Mouse (Mus musculus) CH12.LX (cell line): ENCODE results near the gene Osbpl5. TPM values are rescaled to one million over a fixed set of nuclear protein-coding genes. Genes with fewer than 3 reads are reported as not detected.

ENCODE experiments used
- DNase-seq: peaks from one replicate; pipeline ENCODE4 v3.0.0-alpha.2; 2013; ENCODE audit errors: extremely low read depth
- H3K27ac ChIP-seq: 2 replicates; pipeline ENCODE4 v1.5.1; 2012; ENCODE audit warnings: low read depth, mild to moderate bottlenecking, control low read depth, moderate library complexity; ENCODE audit not compliant: insufficient read depth
- H3K27me3 ChIP-seq: replicated peaks from 2 replicates; pipeline ENCODE3; 2012; ENCODE audit warnings: inconsistent platforms
- H3K36me3 ChIP-seq, 2 experiments: replicated peaks in 1 of 2; 2 replicates each; pipeline versions ENCODE3 to v1.6.1; 2012; ENCODE audit warnings: inconsistent platforms in 1 of 2, low read length in 1 of 2, mild to moderate bottlenecking in 1 of 2, mixed read lengths in 1 of 2, moderate library complexity in 1 of 2; ENCODE audit not compliant: control insufficient read depth in 1 of 2, insufficient read depth in 1 of 2
- H3K4me1 ChIP-seq, 2 experiments: 2 replicates each; pipeline ENCODE4 v1.6.1; 2012; ENCODE audit warnings: inconsistent platforms in 1 of 2, moderate library complexity in 1 of 2; ENCODE audit not compliant: insufficient read depth in 2 of 2, control insufficient read depth in 1 of 2
- H3K4me2 ChIP-seq: 2 replicates; pipeline ENCODE4 v1.6.1; 2012; ENCODE audit warnings: low read depth, mild to moderate bottlenecking, control low read depth; ENCODE audit not compliant: poor library complexity, insufficient read depth, severe bottlenecking
- H3K4me3 ChIP-seq, 3 experiments: fragments of 150-350 bp in 1 of 3; sonication (generic) in 1 of 3; replicated peaks in 1 of 3; 2 replicates each; pipeline versions ENCODE3 to v1.5.1; 2011 to 2012; ENCODE audit warnings: low read depth in 2 of 3, low read length in 2 of 3, mild to moderate bottlenecking in 2 of 3, moderate library complexity in 2 of 3, control low read depth in 1 of 3, improper control_type of control experiment in 1 of 3, inconsistent platforms in 1 of 3, mixed read lengths in 1 of 3; ENCODE audit not compliant: poor library complexity in 1 of 3
- H3K79me2 ChIP-seq: replicated peaks from 2 replicates; pipeline ENCODE4 v1.6.1; 2012; ENCODE audit warnings: mild to moderate bottlenecking, moderate library complexity; ENCODE audit not compliant: control insufficient read depth, poor library complexity, insufficient read depth, severe bottlenecking; ENCODE audit errors: extremely low read depth
- H3K9ac ChIP-seq: 2 replicates; pipeline ENCODE4 v1.6.1; 2012; ENCODE audit warnings: low read depth, mild to moderate bottlenecking, control low read depth, moderate library complexity; ENCODE audit not compliant: insufficient read depth
- H3K9me3 ChIP-seq: replicated peaks from 2 replicates; pipeline ENCODE3; 2012; ENCODE audit warnings: low read length, inconsistent platforms, mixed read lengths
- BHLHE40 ChIP-seq: IDR thresholded peaks from 2 replicates; pipeline ENCODE4 v1.6.1; 2011; ENCODE audit warnings: mild to moderate bottlenecking, low read depth, low read length, improper control_type of control experiment
- CHD2 ChIP-seq: IDR thresholded peaks from 2 replicates; pipeline ENCODE4 v1.6.1; 2011; ENCODE audit warnings: low read length, improper control_type of control experiment
- CTCF ChIP-seq, 2 experiments: IDR thresholded peaks in 1 of 2; conservative IDR thresholded peaks in 1 of 2; 2 replicates each; pipeline ENCODE4 v1.5.1; 2011 to 2012; ENCODE audit warnings: low read depth in 2 of 2, low read length in 2 of 2, improper control_type of control experiment in 1 of 2, inconsistent platforms in 1 of 2, mild to moderate bottlenecking in 1 of 2, moderate library complexity in 1 of 2
- E2F4 ChIP-seq: IDR thresholded peaks from 2 replicates; pipeline ENCODE4 v1.6.1; 2011; ENCODE audit warnings: low read depth, low read length, improper control_type of control experiment; ENCODE audit not compliant: insufficient replicate concordance
- ELF1 ChIP-seq: IDR thresholded peaks from 2 replicates; pipeline ENCODE4 v1.6.1; 2014; ENCODE audit warnings: low read depth, mild to moderate bottlenecking, inconsistent platforms, low read length, improper control_type of control experiment
- IRF4 ChIP-seq: IDR thresholded peaks from 2 replicates; pipeline ENCODE4 v1.6.1; 2014; ENCODE audit warnings: low read depth, mild to moderate bottlenecking, inconsistent platforms, low read length, improper control_type of control experiment
- JUN ChIP-seq: IDR thresholded peaks from 2 replicates; pipeline ENCODE4 v1.6.1; 2011; ENCODE audit warnings: low read depth, mild to moderate bottlenecking, low read length, improper control_type of control experiment, moderate library complexity; ENCODE audit not compliant: insufficient read depth
- JUND ChIP-seq: conservative IDR thresholded peaks from 2 replicates; pipeline ENCODE4 v1.6.1; 2011; ENCODE audit warnings: low read depth, low read length, improper control_type of control experiment
- KAT2A ChIP-seq: IDR thresholded peaks from 2 replicates; pipeline ENCODE4 v1.6.1; 2012; ENCODE audit warnings: low read length, improper control_type of control experiment, inconsistent platforms; ENCODE audit not compliant: insufficient replicate concordance
- MAFK ChIP-seq: IDR thresholded peaks from 2 replicates; pipeline ENCODE4 v1.6.1; 2011; ENCODE audit warnings: low read length, improper control_type of control experiment; ENCODE audit not compliant: insufficient replicate concordance
- MAZ ChIP-seq: IDR thresholded peaks from 2 replicates; pipeline ENCODE4 v1.6.1; 2012; ENCODE audit warnings: low read depth, mild to moderate bottlenecking, inconsistent platforms, low read length, improper control_type of control experiment, moderate library complexity
- MEF2A ChIP-seq: IDR thresholded peaks from 2 replicates; pipeline ENCODE4 v1.6.1; 2014; ENCODE audit warnings: low read depth, mild to moderate bottlenecking, inconsistent platforms, low read length, improper control_type of control experiment, borderline replicate concordance
- MXI1 ChIP-seq: IDR thresholded peaks from 2 replicates; pipeline ENCODE4 v1.6.1; 2011; ENCODE audit warnings: mild to moderate bottlenecking, low read depth, low read length, improper control_type of control experiment
- MYC ChIP-seq: IDR thresholded peaks from 2 replicates; pipeline ENCODE4 v1.6.1; 2011; ENCODE audit warnings: low read depth, mild to moderate bottlenecking, improper control_type of control experiment, low read length
- NELFE ChIP-seq: IDR thresholded peaks from 2 replicates; pipeline ENCODE4 v1.6.1; 2011; ENCODE audit warnings: low read depth, low read length, improper control_type of control experiment
- NRF1 ChIP-seq: IDR thresholded peaks from 2 replicates; pipeline ENCODE4 v1.6.1; 2014; ENCODE audit warnings: low read depth, mild to moderate bottlenecking, inconsistent platforms, low read length, improper control_type of control experiment, moderate library complexity
- POLR2AphosphoS2 ChIP-seq: IDR thresholded peaks from 2 replicates; pipeline ENCODE4 v1.6.1; 2011; ENCODE audit warnings: low read depth, low read length, improper control_type of control experiment
- RCOR1 ChIP-seq: conservative IDR thresholded peaks from 2 replicates; pipeline ENCODE4 v1.6.1; 2012; ENCODE audit warnings: low read depth, mild to moderate bottlenecking, inconsistent platforms, low read length, improper control_type of control experiment
- TBP ChIP-seq: conservative IDR thresholded peaks from 2 replicates; pipeline ENCODE4 v1.6.1; 2011; ENCODE audit warnings: low read depth, low read length, improper control_type of control experiment
- TCF12 ChIP-seq: IDR thresholded peaks from 2 replicates; pipeline ENCODE4 v1.6.1; 2014; ENCODE audit warnings: low read depth, mild to moderate bottlenecking, inconsistent platforms, low read length, improper control_type of control experiment
- UBTF ChIP-seq: IDR thresholded peaks from 2 replicates; pipeline ENCODE4 v1.6.1; 2012; ENCODE audit warnings: low read depth, mild to moderate bottlenecking, inconsistent platforms, low read length, improper control_type of control experiment, moderate library complexity
- USF1 ChIP-seq: IDR thresholded peaks from 2 replicates; pipeline ENCODE4 v1.6.1; 2014; ENCODE audit warnings: low read depth, mild to moderate bottlenecking, inconsistent platforms, low read length, improper control_type of control experiment
- USF2 ChIP-seq: conservative IDR thresholded peaks from 2 replicates; pipeline ENCODE4 v1.6.1; 2011; ENCODE audit warnings: low read depth, low read length, improper control_type of control experiment
- ZC3H11A ChIP-seq: IDR thresholded peaks from 2 replicates; pipeline ENCODE4 v1.6.1; 2012; ENCODE audit warnings: low read depth, mild to moderate bottlenecking, inconsistent platforms, low read length, improper control_type of control experiment
- ZKSCAN1 ChIP-seq: IDR thresholded peaks from 2 replicates; pipeline ENCODE4 v1.6.1; 2012; ENCODE audit warnings: low read depth, inconsistent platforms, low read length, improper control_type of control experiment, borderline replicate concordance
- ZNF384 ChIP-seq: IDR thresholded peaks from 2 replicates; pipeline ENCODE4 v1.6.1; 2012; ENCODE audit warnings: low read depth, low read length, improper control_type of control experiment, inconsistent platforms
- dilution Hi-C: fragments of 300-500 bp; cut with MboI; formaldehyde crosslinking; loops from 2 replicates; pipeline ENCODE4 v1.14.3; 2020; ENCODE audit warnings: low sequenced_read_pairs; ENCODE audit not compliant: extremely low pct_unique_long_range_greater_than_20kb, extremely low pct_ligation_motif_present
- in situ Hi-C: fragments of 300-500 bp; cut with MboI; formaldehyde crosslinking; loops from 3 replicates; pipeline ENCODE4 v1.14.3; 2019; ENCODE audit warnings: low sequenced_read_pairs, low pct_ligation_motif_present, low pct_unique_long_range_greater_than_20kb, mixed read lengths
- polyA plus RNA-seq: library from polyadenylated mRNA; unstranded; fragments of >175 nt; gene quantifications from 2 replicates; pipeline ENCODE4 v1.2.1, GENCODE M21; 2012; ENCODE audit warnings: low read depth; ENCODE audit not compliant: insufficient read length
- total RNA-seq, 2 experiments: library from RNA; depleted of rRNA; stranded (reverse); fragments of 300-350 nt in 1 of 2; fragments of >200 nt in 1 of 2; gene quantifications; 2 replicates each; pipeline ENCODE4 v1.2.3; 2012 to 2014

The Osbpl5 gene
- total and polyA plus RNA-seq, 3 experiments: 1.1 to 2.2 (median 1.7) TPM

DNA sequence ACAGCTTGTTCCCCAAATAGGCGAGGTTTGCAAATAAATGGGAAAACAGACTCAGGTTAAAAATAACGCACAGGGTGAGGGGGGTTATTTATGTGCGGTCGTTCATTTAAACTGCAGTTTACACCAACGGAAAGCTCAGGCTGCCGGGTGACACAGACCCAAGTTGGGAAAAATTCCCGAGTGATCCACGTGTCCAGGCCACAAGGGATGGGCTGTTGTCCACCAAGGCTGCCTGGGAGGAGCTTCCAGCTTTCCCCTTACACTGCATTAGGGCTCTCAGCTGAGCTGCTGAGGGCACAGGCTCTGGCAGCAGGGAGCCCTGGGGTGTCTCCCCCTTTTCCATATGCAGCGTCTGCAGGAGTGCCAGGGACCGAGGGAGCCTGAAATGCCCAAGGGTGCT is 26.9 kb downstream of the Osbpl5 start:
- DNase-seq: no peak
- H3K36me3 ChIP-seq: no peaks in the 10 kb centered on the region
- H3K9me3 ChIP-seq: no peaks in the 10 kb centered on the region
- H3K79me2 ChIP-seq: no peaks in the 10 kb centered on the region
- TF ChIP-seq USF1 (no peak), MEF2A (no peak), JUN (no peak), E2F4 (no peak), KAT2A (no peak), ELF1 (no peak)
- no peak overlapping the region for H3K4me2 ChIP-seq
- in situ Hi-C loops: loop anchor here (25.0 kb wide), 1 partner anchor 593 kb away; no protein-coding TSS in a partner anchor
- peaks cover 86% of the 10 kb centered on the region for H3K27me3 ChIP-seq
- no peak overlapping the region for H3K9ac ChIP-seq
- H3K27ac ChIP-seq: no peak overlapping the region
- dilution Hi-C loops: no loop called here
- no peak overlapping the region for H3K4me3 ChIP-seq
- H3K4me1 ChIP-seq: no peaks in the 10 kb centered on the region; a peak in 1 of 4 replicates

DNA sequence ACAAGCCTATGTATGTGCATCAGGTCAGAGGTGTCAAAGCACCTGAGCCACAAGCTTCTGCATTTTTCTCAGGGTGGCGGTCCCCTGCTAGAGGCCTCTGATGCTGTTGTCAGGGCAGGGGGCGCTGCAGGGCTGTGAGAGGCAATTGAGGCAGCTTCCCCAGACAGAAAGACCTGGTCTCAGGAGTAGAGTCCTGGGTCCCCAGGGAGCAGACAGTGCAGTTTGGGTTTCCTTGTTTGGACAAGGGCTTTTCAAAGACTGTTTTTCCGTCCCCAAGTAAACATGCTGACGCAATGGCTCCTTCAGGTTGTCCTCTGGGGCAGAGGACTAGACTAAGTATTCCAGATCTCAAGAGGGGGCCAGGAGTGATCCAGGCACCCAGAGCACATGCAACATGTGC is 30.4 kb downstream of the Osbpl5 start:
- in situ Hi-C loops: loop anchor here (25.0 kb wide), 1 partner anchor 589 kb away; no protein-coding TSS in a partner anchor
- no peak overlapping the region for H3K4me2 ChIP-seq

DNA sequence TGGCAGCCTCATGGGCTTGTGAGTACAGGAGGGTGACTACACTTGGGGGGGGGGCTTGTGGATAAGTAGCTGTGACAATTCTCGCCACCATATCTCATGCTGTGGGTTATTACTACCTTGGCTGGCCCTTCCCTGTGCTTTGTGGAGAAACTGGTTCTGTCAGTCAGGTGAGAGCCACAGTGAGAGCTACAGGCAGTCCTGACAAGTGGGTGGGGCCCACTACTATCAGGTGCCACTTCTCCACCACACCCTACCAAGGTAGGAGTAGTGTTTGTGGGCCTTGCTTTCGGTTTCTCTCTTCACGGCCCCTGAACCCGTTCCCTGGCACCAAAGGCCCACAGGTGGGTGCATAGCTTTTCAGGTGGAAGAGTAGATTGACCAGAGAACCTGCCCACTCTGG is 32.9 kb downstream of the Osbpl5 start:
- Histone ChIP-seq H3K4me1 (peaks cover 0 to 2% of the 10 kb centered on the region in 2 experiments; a peak in 1 of 4 replicates), H3K79me2 (no peaks in the 10 kb centered on the region), H3K9ac (no peak overlapping the region), H3K4me3 (no peak overlapping the region), H3K4me2 (no peak overlapping the region), H3K36me3 (no peaks in the 10 kb centered on the region), H3K27ac (no peak overlapping the region), H3K27me3 (peaks cover 90% of the 10 kb centered on the region), H3K9me3 (no peaks in the 10 kb centered on the region)
- dilution Hi-C loops: no loop called here
- no peak for DNase-seq
- no peak for TF ChIP-seq NRF1
- TF ChIP-seq POLR2AphosphoS2: no peak
- no peak for TF ChIP-seq ZC3H11A
- TF ChIP-seq USF2: no peak
- TF ChIP-seq RCOR1: no peak
- no peak for TF ChIP-seq JUND
- no peak for TF ChIP-seq ZNF384
- no peak for TF ChIP-seq MAFK
- no peak for TF ChIP-seq TBP
- TF ChIP-seq MYC: no peak
- no peak for TF ChIP-seq UBTF
- no peak for TF ChIP-seq CHD2
- no peak for TF ChIP-seq TCF12
- TF ChIP-seq BHLHE40: no peak
- TF ChIP-seq IRF4: no peak
- no peak for TF ChIP-seq MXI1
- no peak for TF ChIP-seq ZKSCAN1
- TF ChIP-seq NELFE: no peak
- TF ChIP-seq JUN: no peak
- no peak for TF ChIP-seq MAZ
- in situ Hi-C loops: no loop called here

More for the DNA sequence above, 30.4 kb downstream of the Osbpl5 start:
- Histone ChIP-seq H3K4me3 (no peak overlapping the region), H3K9me3 (no peaks in the 10 kb centered on the region), H3K27ac (no peak overlapping the region), H3K79me2 (no peaks in the 10 kb centered on the region)
- dilution Hi-C loops: no loop called here
- no peak for DNase-seq
- no peak for TF ChIP-seq MXI1
- peak in 1 of 2 experiments; percentile 50; a peak in 2 of 4 replicates for TF ChIP-seq CTCF (conservative IDR thresholded peaks at IDR 0.05 in 1 of 2, IDR thresholded peaks at IDR 0.05 in 1 of 2; ENCODE audit: low read depth in 2 of 2, low read length in 2 of 2)
- TF ChIP-seq, all 38 proteins: peak for 1
- Histone ChIP-seq H3K9ac (no peak overlapping the region), H3K27me3 (peaks cover 86% of the 10 kb centered on the region), H3K4me1 (peaks cover 0 to 2% of the 10 kb centered on the region in 2 experiments; a peak in 1 of 4 replicates), H3K36me3 (no peaks in the 10 kb centered on the region)
